Mouse (Mus musculus): ENCODE results near the gene Gpr161. TPM values are rescaled to one million over a fixed set of nuclear protein-coding genes. Genes with fewer than 3 reads are reported as not detected.
"Not testable (repeated sequence)": the region's sequence is repeated elsewhere in the genome, so short reads cannot be mapped to it uniquely, and the experiment has no call there.

The Gpr161 gene
- polyA plus RNA-seq, 1 experiment from 2014 or later, result 1.4 TPM

- no peak for TF ChIP-seq CTCF (IDR thresholded peaks at IDR 0.05; ENCODE audit: low read depth)
- H3K36me3 ChIP-seq (ENCODE audit: insufficient read depth), result 0 out of 2 replicates have a peak, but pooled peaks cover 7% of the 10 kb centered on the region
- no peak overlapping the region for H3K4me3 ChIP-seq (ENCODE audit: low read depth, low read length)
- H3K9ac ChIP-seq, result no peak overlapping the region
- no peak overlapping the region for H3K27ac ChIP-seq (ENCODE audit: low read depth)
- H3K4me2 ChIP-seq, result no peak overlapping the region
- H3K27me3 ChIP-seq (ENCODE audit: insufficient read depth, low read length), result no peaks in the 10 kb centered on the region
- H3K4me1 ChIP-seq (ENCODE audit: insufficient read depth), result no peaks in the 10 kb centered on the region
- DNase-seq (no peak), ATAC-seq (ENCODE audit: insufficient read depth) (peak; percentile 47; the same call in 1 of the 2 replicates)
- no peaks in the 10 kb centered on the region for H3K9me3 ChIP-seq (ENCODE audit: low read depth, low read length)
- 49% methylated on average over 5 of the region's 5 CpGs for WGBS
These were observed 32.2 kb downstream of the Gpr161 start for GRCm38 (mm10) chr1:165327831-165328230.

DNA sequence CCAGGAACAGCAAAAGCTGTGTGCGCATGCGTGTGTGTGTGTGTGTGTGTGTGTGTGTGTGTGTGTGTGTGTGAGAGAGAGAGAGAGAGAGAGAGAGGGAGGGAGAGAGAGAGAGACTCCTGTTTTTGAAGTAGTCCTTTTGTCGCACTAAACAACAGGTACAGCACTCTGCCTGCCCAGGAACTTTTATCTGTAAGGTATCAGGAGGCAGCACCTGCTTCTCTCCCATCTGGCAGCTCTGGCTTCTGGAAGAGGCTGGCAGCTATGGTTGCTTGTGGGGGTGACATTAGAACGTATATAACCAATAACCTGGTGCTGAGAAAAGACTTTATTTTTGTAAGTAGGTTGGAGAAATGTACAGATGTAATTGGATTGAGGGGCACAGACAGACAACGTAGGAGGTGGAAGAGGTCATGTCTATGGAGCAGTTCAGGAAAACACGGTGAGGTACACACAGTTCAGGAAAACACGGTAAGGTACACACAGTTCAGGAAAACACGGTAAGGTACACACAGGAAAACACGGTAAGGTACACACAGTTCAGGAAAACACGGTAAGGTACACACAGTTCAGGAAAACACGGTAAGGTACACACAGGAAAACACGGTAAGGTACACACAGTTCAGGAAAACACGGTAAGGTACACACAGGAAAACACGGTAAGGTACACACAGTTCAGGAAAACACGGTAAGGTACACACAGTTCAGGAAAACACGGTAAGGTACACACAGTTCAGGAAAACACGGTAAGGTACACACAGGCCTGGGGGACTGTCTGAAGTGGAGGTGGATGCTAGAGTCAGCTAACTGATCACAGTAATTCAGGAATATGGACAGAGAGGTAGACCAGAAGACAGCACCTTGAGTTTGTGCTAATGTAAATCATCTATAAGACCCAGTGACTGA is 33.0 kb downstream of the Gpr161 start:
- 92% methylated on average over 16 of the region's 17 CpGs for WGBS
- not testable (repeated sequence) for DNase-seq; ATAC-seq (ENCODE audit: insufficient read depth)

DNA sequence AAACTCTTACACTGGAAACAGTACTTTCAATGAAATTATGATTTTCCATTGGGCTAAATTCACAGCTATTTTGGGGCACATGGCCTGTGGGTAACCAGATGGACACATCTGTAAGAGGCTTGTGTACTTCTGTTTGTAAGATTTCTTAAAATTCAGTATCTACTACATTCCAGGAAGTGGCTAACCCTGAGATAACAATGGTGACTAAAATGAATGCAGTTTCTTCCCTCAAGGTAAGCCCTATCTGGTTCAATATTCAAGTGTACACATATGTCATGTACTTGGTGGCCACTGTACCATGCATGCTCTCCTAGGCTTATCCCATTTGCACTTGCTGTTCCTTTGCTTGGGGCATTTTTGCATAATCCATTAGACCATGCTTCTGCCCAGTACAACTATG is 35.3 kb downstream of the Gpr161 start:
- no peaks in the 10 kb centered on the region for H3K4me1 ChIP-seq (ENCODE audit: insufficient read depth)
- H3K4me2 ChIP-seq, result no peak overlapping the region
- no peaks in the 10 kb centered on the region for H3K36me3 ChIP-seq (ENCODE audit: insufficient read depth)
- H3K9ac ChIP-seq, result no peak overlapping the region
- ATAC-seq (ENCODE audit: insufficient read depth), result no peak
- DNase-seq, result no peak
- H3K9me3 ChIP-seq (ENCODE audit: low read depth, low read length), result no peaks in the 10 kb centered on the region
- H3K27me3 ChIP-seq (ENCODE audit: insufficient read depth, low read length), result no peaks in the 10 kb centered on the region
- TF ChIP-seq CTCF (IDR thresholded peaks at IDR 0.05; ENCODE audit: low read depth), result no peak
- H3K27ac ChIP-seq (ENCODE audit: low read depth), result no peak overlapping the region
- H3K4me3 ChIP-seq (ENCODE audit: low read depth, low read length), result no peak overlapping the region

More for the DNA sequence above, 33.0 kb downstream of the Gpr161 start:
- H3K27ac ChIP-seq (ENCODE audit: low read depth); H3K9me3 ChIP-seq (ENCODE audit: low read depth, low read length); H3K4me3 ChIP-seq (ENCODE audit: low read depth, low read length); H3K36me3 ChIP-seq (ENCODE audit: insufficient read depth); H3K27me3 ChIP-seq (ENCODE audit: insufficient read depth, low read length); H3K4me1 ChIP-seq (ENCODE audit: insufficient read depth); H3K4me2 ChIP-seq; H3K9ac ChIP-seq: not testable (repeated sequence)

GRCm38 (mm10) chr1:165332797-165333196 is 37.2 kb downstream of the Gpr161 start:
- no peaks in the 10 kb centered on the region for H3K27me3 ChIP-seq (ENCODE audit: insufficient read depth, low read length)
- H3K27ac ChIP-seq (ENCODE audit: low read depth), result no peak overlapping the region
- H3K4me1 ChIP-seq (ENCODE audit: insufficient read depth), result no peaks in the 10 kb centered on the region
- no peak for TF ChIP-seq CTCF (IDR thresholded peaks at IDR 0.05; ENCODE audit: low read depth)
- no peak overlapping the region for H3K9ac ChIP-seq
- H3K36me3 ChIP-seq (ENCODE audit: insufficient read depth), result no peaks in the 10 kb centered on the region
- ATAC-seq (ENCODE audit: insufficient read depth), result no peak
- H3K9me3 ChIP-seq (ENCODE audit: low read depth, low read length), result no peaks in the 10 kb centered on the region
- DNase-seq, result no peak
- H3K4me3 ChIP-seq (ENCODE audit: low read depth, low read length), result no peak overlapping the region
- 79% methylated on average over 3 of the region's 3 CpGs for WGBS
- no peak overlapping the region for H3K4me2 ChIP-seq

GRCm38 (mm10) chr1:165342126-165342525 is 46.5 kb downstream of the Gpr161 start:
- no peaks in the 10 kb centered on the region for H3K9me3 ChIP-seq (ENCODE audit: low read depth, low read length)

GRCm38 (mm10) chr1:165344453-165344852 is 48.9 kb downstream of the Gpr161 start:
- WGBS, result 83% methylated on average over 4 of the region's 4 CpGs

More at GRCm38 (mm10) chr1:165342126-165342525, 46.5 kb downstream of the Gpr161 start:
- Histone ChIP-seq H3K27me3 (ENCODE audit: insufficient read depth, low read length) (no peaks in the 10 kb centered on the region), H3K36me3 (ENCODE audit: insufficient read depth) (no peaks in the 10 kb centered on the region), H3K4me1 (ENCODE audit: insufficient read depth) (no peaks in the 10 kb centered on the region), H3K9ac (no peak overlapping the region), H3K4me2 (no peak overlapping the region), H3K4me3 (ENCODE audit: low read depth, low read length) (no peak overlapping the region), H3K27ac (ENCODE audit: low read depth) (no peak overlapping the region)
- ATAC-seq (ENCODE audit: insufficient read depth) (no peak), DNase-seq (peak; percentile 13)
- 48% methylated on average over 7 of the region's 7 CpGs for WGBS
- TF ChIP-seq CTCF (IDR thresholded peaks at IDR 0.05; ENCODE audit: low read depth), result no peak

GRCm38 (mm10) chr1:165348627-165349026 is 53.0 kb downstream of the Gpr161 start:
- TF ChIP-seq CTCF (IDR thresholded peaks at IDR 0.05; ENCODE audit: low read depth), result no peak
- no peak overlapping the region for H3K9ac ChIP-seq
- no peak overlapping the region for H3K4me2 ChIP-seq
- H3K4me1 ChIP-seq (ENCODE audit: insufficient read depth), result no peaks in the 10 kb centered on the region
- DNase-seq, result no peak
- H3K4me3 ChIP-seq (ENCODE audit: low read depth, low read length), result no peak overlapping the region
- 0 out of 2 replicates have a peak, but pooled peaks cover 3% of the 10 kb centered on the region for H3K36me3 ChIP-seq (ENCODE audit: insufficient read depth)
- no peak overlapping the region for H3K27ac ChIP-seq (ENCODE audit: low read depth)
- H3K9me3 ChIP-seq (ENCODE audit: low read depth, low read length), result no peaks in the 10 kb centered on the region
- ATAC-seq (ENCODE audit: insufficient read depth), result no peak
- no peaks in the 10 kb centered on the region for H3K27me3 ChIP-seq (ENCODE audit: insufficient read depth, low read length)

More at GRCm38 (mm10) chr1:165344453-165344852, 48.9 kb downstream of the Gpr161 start:
- DNase-seq (no peak), ATAC-seq (ENCODE audit: insufficient read depth) (no peak)
- Histone ChIP-seq H3K9ac (no peak overlapping the region), H3K4me1 (ENCODE audit: insufficient read depth) (no peaks in the 10 kb centered on the region), H3K9me3 (ENCODE audit: low read depth, low read length) (no peaks in the 10 kb centered on the region), H3K36me3 (ENCODE audit: insufficient read depth) (no peaks in the 10 kb centered on the region), H3K27ac (ENCODE audit: low read depth) (no peak overlapping the region), H3K27me3 (ENCODE audit: insufficient read depth, low read length) (no peaks in the 10 kb centered on the region), H3K4me2 (no peak overlapping the region), H3K4me3 (ENCODE audit: low read depth, low read length) (no peak overlapping the region)
- TF ChIP-seq CTCF (IDR thresholded peaks at IDR 0.05; ENCODE audit: low read depth), result no peak
